Mouse (Mus musculus): Measurements from ENCODE around the gene Ano1.

- TF ChIP-seq CTCF (IDR thresholded peaks at IDR 0.05 in 2 of 3, conservative IDR thresholded peaks at IDR 0.05 in 1 of 3; ENCODE audit: control insufficient read depth in 1 of 3, insufficient read depth in 1 of 3, low read depth in 2 of 3, low read length in 3 of 3, poor library complexity in 1 of 3, severe bottlenecking in 1 of 3) (0 out of 6 replicates have a peak, but pooled peaks of 1 of the 3 experiments have one; percentile 1), NRF1 (IDR thresholded peaks at IDR 0.05; ENCODE audit: insufficient read depth, low read depth, low read length, poor library complexity, severe bottlenecking) (no peak), SIN3A (IDR thresholded peaks at IDR 0.05; ENCODE audit: low read length) (no peak), MAZ (IDR thresholded peaks at IDR 0.05; ENCODE audit: low read depth, low read length) (no peak), ZC3H11A (IDR thresholded peaks at IDR 0.05; ENCODE audit: low read depth, low read length) (no peak), RAD21 (IDR thresholded peaks at IDR 0.05; ENCODE audit: low read depth, low read length) (no peak), POLR2A (IDR thresholded peaks at IDR 0.05; ENCODE audit: control insufficient read depth in 1 of 2, insufficient read depth in 1 of 2, low read depth in 1 of 2, low read length in 2 of 2, poor library complexity in 1 of 2) (no peak), USF1 (IDR thresholded peaks at IDR 0.05; ENCODE audit: low read depth, low read length) (no peak), EP300 (IDR thresholded peaks at IDR 0.05; ENCODE audit: low read depth in 1 of 2, low read length in 2 of 2) (no peak), CHD1 (IDR thresholded peaks at IDR 0.05; ENCODE audit: low read depth, low read length) (no peak)
Measured at GRCm38 (mm10) chr7:144656261-144656967, 95.4 kb downstream of the Ano1 start.
